Mouse (Mus musculus): ENCODE measurements at regions not wholly inside any gene's neighbourhood (a gene's known extent, or its start where the extent isn't known, plus 50 kb on each side); places are given as distances from the start of the nearest gene placed in this dataset.

DNA sequence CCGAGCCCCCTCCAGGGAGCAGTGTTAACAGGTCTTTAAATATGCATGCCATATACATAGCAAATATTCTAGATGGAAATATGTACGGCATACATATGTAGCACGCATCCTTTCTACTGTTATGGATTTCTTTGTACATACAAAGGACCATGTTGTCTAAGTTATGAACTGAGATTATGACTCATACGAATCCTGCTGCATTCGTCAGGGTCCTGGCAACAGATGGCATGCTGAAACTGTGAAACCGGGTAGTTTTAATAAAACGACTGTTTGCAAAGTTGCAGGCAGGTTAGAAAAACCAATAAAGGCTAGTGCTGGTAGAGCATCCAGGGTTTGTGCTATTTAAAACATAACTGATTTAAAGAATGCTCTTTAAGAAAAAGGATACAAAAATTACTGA, 88.8 kb upstream of the Tlk1 start:
- no peak for DNase-seq (ENCODE audit: low spot score)

DNA sequence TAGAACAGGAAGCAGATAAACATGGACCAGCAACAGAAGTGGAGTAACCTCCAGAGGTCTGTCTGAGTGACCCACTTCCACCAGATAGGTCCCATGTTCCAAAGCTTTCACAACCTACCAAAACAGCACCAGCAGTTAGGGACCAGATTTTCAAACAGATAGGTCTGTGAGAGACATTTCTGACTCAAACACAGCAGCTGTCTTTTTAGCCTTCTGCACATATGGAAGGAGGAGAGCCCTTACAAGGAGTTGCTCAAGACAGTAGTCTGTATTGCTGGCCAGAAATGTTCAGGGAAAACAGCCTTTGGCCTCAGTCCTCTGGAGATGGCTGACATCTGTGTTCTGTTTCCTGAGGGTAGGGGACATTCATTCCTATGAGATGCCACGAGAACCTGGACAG, 83.9 kb upstream of the Tlk1 start:
- no peak for DNase-seq (ENCODE audit: low spot score)

DNA sequence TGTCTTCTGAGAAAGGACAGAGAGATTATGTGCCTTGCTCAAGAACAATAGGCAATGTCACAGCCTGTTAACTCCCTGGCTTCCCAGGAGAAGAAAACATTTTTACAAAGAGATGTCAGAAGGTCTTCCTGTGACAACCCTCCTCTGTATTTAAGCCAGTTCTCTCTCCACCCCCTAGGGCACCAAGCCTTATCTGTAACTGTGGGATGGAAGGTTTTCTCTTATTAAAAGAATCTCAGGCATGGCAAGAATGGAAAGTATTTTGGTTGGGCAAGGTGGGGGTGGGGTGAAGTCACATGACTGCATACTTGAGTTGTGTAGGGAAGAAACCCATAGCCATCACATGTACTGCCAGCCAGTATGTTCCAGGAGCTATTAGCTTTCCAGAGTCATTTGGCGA, 83.1 kb upstream of the Tlk1 start:
- DNase-seq (ENCODE audit: low spot score) = peak; percentile 66

DNA sequence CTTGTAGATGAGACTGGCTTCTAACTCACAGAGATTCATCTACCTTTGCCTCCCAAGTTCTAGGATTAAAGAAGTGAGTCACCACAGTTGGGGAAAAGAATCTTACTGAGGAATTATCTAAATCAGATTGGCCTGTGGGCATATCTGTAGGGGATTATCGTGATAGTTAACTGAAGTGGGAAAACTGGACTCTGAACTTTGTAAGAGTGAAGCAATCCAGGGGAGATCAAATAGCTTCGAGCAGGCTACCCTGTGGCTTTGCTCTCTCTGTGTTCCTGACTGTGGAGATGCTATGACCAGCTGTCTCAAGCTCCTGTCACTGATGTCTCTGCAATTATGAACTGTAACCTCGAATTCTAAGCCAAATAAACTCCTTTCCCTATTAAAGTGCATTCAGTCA, 80.7 kb upstream of the Tlk1 start:
- DNase-seq (ENCODE audit: low spot score) = no peak

DNA sequence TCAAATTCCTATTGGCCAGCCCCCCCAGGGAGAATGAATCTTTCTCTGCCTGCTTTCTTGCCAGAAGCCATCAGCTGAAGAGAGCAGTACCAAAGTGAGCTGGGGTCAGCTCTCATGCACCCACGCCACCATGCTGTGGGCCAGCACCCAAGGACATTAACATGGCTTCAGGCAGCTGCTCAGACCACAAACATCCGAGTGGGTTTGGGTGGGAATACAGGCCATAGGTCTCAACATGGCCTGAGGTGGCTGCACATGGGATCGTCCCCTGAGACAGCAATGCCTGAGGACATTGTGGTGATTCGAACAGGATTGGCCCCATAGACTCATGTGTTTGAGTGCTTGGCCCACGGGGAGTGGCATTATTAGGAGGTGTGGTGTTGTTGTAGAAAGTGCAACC, 78.9 kb upstream of the Tlk1 start:
- no peak for DNase-seq (ENCODE audit: low spot score)

DNA sequence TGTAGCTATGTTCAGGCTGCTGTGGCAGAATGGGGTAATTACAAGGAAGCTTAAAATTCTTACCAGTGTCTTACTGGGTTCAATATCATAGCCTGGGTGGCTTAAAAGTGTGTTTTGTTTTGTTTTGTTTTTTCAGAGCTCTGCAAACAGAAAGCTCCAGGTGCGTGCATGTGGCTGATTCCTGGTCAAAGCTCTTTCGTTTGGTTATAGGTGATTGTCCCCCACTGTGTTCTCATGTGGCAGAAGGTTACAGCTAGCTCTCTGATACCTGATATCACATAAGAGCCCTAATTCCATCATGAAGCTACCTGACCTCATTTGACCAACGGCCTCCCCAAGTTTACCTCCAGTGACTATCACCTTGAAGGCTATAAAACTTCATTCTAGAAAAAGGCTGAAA, 76.7 kb upstream of the Tlk1 start:
- DNase-seq (ENCODE audit: low spot score) = no peak

DNA sequence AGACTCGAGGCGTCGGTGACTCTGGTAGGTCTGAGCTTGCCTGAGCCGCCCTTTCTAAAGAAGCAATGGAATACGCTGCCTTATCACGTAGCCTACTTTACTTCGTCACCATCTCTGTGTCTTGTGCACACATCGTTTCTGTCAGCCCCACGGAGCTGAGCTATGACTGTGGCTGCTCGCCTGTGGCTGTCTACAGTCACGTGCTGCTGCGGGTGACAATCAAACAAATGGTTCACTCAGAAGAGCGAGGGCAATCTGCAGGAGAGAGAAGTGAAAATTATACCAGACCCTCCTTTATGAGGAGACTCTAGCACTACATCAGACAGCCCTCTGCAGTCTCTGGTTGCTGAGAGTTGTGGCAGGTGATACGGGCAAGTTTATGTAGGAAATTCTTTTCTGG, 76.0 kb upstream of the Tlk1 start:
- DNase-seq (ENCODE audit: low spot score) = no peak

DNA sequence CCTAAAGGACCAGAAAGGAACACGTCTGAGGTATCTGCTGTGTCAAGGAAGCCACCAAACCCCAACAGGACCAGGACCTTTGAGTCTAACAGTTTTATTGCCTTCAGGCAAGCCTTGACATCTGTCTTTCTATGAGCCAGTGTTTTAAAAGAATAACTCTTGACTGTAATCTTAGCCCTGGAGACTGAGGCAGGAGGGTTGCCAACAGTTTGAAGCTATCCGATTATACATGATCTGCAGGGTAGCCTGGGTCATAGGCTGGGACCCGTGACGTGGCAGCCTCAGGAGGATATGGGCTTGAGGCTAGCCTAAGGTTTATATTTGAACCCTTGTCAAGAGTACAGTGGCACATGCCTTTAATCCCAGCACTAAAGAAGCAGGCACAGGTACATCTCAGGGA, 73.5 kb upstream of the Tlk1 start:
- no peak for DNase-seq (ENCODE audit: low spot score)

DNA sequence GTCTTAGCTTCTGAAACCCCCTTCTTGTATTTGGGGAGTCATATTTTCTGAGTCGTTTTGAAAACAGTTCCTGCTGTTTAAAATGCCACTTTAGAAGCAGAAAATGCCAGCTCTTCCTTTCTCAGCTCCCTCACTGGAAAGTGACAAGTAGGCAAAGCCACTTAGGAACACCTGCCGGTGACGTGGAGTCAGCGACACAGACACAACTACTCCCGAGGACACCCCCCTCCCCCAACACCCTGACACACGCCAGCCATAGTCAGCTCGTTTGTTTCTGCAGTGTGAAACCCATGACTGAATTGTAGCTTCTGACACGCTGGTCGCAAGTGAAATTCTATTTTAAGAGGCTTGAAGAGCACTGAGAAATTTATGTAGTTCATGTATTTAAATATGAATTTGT, 72.9 kb upstream of the Tlk1 start:
- no peak for DNase-seq (ENCODE audit: low spot score)

DNA sequence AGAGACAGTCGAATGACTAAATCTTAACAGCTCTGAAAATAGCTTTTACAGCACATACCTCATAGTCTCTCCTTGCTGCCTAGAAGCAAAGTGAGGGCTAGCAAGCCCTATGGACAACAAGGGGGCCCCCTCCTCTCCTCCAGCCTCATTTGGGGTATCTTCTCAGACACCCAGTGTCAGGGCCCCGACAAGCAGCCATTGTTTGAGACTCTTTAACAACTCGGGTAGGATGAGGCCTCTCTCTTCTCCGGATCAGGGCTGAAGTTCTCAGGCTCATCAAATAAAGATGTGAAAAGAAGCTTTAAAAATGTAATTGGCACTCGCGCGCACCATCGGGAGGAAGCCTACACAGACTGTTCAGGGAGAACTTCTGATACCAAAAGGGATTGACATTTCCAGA, 71.8 kb upstream of the Tlk1 start:
- DNase-seq (ENCODE audit: low spot score) = no peak

DNA sequence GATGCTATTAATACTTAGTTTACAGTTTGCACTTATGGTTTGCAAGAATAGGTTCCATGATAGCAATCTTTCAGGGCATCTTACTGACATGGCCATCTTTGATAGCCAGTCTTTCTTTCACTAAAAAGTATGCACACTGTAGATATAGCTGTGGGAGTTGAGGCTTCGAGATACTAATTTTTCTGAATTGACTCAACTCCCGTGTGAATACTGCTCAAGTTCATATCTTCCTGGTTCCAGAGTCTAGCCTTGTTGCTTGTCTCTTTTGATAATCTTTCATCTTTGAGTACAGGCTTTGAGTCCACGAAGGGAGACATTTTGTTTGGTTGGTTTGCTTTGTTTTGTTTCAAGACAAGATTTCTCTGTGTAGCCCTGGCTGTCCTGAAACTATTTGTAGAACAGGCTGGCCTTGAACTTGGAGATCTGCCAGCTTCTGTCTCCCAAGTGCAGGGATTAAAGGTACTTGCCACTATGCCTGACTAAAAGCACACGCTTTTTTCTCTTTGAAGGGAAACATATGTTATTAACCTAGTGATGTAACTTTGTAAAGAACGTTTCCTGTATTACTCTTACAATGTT, 64.1 kb upstream of the Tlk1 start:
- no peak for DNase-seq (ENCODE audit: low spot score)

DNA sequence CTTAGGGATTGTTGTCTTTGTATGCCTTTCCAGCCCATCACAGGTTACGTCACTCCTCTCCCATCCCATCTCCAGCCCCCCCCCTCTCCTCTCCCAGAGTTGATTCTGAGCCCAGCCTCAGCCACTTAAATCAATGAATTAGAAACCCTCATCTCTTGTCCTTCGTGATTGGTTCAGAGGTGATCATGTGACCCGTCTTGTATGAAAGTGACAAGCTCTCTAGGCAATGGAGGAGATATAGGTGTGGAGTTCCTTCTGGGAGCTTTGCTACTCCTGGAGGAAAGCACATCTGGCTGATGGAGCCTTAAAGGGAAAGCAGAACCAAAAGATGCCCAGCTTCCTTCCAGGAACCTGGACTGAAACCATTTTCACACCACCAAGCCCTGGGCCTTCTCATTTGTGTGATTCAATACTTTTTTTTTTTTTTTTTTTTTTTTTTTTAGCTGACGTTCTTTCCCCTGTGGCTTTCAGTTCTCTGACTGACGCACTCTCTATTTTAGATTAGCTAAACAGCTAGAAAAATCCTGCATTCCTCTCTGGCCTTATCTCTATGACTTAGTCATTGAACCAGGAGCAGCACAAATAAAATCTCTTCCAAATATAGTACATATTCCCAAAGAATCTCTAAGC, 63.4 kb upstream of the Tlk1 start:
- DNase-seq (ENCODE audit: low spot score) = no peak

DNA sequence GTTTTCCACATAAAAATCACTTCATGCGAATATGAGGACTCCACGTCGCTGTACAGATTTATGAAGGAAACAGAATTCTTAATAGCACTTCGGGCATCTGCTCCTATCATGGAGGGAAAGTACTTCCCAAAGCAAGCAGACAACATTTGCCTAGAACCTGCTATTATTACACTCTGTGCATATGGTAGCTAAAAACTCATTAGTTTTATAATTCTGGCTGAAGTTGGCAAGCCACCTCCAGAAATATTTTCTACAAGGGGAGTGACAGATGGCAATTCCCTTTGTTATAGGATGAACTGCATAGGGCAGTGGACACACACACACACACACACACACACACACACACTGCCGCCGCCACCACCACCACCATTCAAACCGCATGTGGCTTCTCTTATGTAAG, 61.3 kb upstream of the Tlk1 start:
- no peak for DNase-seq (ENCODE audit: low spot score)

DNA sequence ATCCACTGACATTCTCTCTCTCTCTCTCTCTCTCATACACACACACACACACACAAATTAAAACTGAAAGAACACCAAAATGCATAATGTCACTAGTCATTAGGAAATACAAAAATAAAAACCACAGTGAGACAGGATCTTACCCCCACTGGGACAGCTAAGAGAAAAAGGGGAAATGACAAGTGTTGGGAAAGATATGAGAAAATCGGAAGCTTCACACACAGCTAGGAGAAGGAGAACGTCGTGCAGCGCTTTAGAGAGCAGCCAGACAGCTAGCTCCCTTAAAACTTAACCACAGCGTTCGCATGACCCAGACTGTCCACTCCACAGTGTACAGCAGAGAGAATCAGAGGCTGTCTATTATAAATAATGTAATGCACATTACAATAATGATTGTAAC, 60.1 kb upstream of the Tlk1 start:
- DNase-seq (ENCODE audit: low spot score) = no peak

DNA sequence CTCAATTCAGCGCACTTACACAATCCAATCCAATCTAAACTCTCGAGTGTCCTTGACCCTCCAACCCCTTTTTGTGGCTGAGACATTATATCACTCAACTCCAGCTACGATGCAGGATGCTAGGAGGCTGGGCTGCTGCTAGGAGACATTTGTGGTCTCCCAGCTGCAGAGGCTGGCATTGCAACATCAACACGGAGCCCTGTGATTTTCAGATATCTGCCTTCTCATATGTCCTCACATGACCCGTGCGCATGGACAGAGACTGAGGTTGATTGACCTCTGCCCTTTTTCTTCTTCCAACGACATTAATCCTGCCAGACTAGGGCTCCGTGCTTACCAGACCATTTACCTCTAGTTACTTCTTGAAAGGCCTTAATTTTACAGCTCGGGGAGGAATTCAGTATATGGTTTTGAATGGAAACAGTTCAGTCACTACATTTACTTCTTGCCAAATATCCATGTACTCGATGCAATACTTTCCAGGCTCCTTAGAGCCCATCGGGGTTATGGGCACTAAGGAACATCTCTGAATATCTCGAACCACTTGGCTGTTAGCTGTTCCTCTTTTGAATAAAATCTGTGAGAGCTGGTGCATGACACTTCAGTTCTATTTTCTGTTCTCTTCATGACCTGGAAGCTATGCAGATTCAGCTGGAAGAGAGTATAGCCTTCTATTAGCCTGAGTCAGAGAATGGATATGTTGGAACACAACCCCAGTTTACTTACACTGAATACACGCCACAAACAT, 52.0 kb upstream of the Tlk1 start:
- no peak for DNase-seq (ENCODE audit: low spot score)

DNA sequence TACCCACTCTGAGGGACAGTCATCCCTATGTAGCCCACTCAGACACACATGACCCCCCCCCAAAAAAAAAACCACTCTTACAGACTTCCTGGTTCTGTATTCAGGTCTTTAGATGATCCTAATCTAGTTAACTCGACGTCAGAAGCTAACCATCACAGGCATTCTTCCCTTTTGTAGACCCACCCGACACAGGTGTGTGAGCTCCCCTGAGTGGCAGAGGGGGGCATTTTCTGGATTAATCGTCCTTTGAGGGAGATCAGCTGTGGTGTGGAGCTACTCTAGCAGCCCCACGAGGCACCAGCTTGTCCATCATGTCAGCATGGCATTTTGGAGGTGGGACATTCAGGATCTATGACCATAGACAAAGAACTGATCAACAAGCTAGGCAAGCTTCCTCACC, 50.7 kb upstream of the Tlk1 start:
- no peak for DNase-seq (ENCODE audit: low spot score)

Data from retina, embryonic 14.5 days (tissue).